Mouse (Mus musculus) ES-Bruce4 (cell line): ENCODE data around the gene Tctex1d2.

ENCODE experiments used
- CTCF ChIP-seq: IDR thresholded peaks from one replicate; pipeline ENCODE4 v1.8.1; 2011; ENCODE audit warnings: low read depth, low read length
- POLR2A ChIP-seq: IDR thresholded peaks from one replicate; pipeline ENCODE4 v1.8.1; 2011; ENCODE audit warnings: low read length; ENCODE audit not compliant: insufficient read depth

- TF ChIP-seq POLR2A (no peak), CTCF (no peak)
Observed at GRCm38 (mm10) chr16:32407730-32408129, 11.8 kb upstream of the Tctex1d2 start.
